Mouse (Mus musculus) lung, postnatal 10 days (tissue): ENCODE results near the gene Lect2.

Source experiments
- DNase-seq: peaks from one replicate; pipeline ENCODE4 v3.0.0; 2021

Lect2 gene

GRCm38 (mm10) chr13:56501866-56502420 lies 46.4 kb downstream of the Lect2 start:
- DNase-seq = no peak

GRCm38 (mm10) chr13:56500636-56501035 lies 47.7 kb downstream of the Lect2 start:
- DNase-seq = no peak

GRCm38 (mm10) chr13:56500132-56500531 lies 48.2 kb downstream of the Lect2 start:
- DNase-seq = no peak

GRCm38 (mm10) chr13:56494440-56494839 lies 53.9 kb downstream of the Lect2 start:
- DNase-seq = no peak
